Mouse (Mus musculus): Measurements from ENCODE around the gene Dio2. TPM values are rescaled to one million over a fixed set of nuclear protein-coding genes. Genes with fewer than 3 reads are reported as not detected.

The Dio2 gene
- total RNA-seq (2021) = 1 to 10 TPM in 1 of 2 experiments, under 1 TPM in 1; 0.76 to 2.2 TPM
- long read RNA-seq, experiment 1 = 0 reads
- long read RNA-seq, experiment 2, full-length matches to known transcripts = 1 of 1 reads
- long read RNA-seq, experiment 2, partial matches to known transcripts = 0 of 1 reads
- long read RNA-seq, experiment 2, other reads (novel, unspliced or antisense) = 0 of 1 reads

DNA sequence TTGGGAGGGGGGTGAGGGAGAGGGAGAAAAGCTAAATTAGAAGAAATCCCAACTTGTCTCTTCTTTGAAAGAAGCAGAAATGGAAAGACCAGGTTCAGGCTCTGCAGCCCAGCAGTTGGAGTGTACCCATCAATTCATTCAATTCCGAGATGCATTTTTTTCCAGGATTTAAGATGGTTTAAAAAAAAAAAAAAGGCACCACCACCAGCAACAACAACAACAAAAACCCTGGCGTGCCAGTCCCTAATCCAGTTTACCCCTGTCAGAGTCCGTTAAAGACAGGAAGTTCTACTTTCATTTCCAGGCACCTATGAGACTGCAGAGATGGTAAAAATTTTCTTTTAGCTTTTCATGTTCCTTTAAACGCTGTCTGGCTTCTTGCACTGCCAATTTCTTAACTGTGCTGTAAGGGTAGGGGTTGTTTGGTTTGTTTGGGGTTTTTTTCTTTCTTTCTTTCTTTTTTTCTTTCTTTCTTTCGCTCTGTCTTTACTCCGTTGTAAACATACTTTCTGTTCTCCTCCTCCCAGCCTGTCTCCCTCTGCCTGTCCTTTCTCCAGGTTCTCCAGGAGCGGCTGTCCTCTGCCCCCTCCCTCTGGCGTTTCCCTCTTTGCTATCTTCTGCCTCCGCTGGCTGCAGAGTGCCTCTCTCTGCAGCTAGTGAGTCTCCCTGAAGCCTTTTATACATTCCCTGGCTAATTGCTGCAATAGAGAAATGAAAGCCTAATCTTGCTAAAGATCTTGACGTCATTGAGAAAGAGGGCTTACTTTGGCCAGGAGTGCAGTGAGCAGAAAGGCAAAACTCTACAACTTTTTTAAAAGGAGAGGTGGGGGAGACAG, at the start of gene Dio2:
TSS of gene Dio2 (minus strand) at position 51 of the 836 bp plus-strand sequence.
- intact Hi-C loops (cut with DNase I) = no loop called here
- peak; percentile 9 to 14 for DNase-seq

GRCm38 (mm10) chr12:90781438-90781837, 43.2 kb upstream of the Dio2 start:
- intact Hi-C loops (cut with DNase I) = no loop called here
- no peak for DNase-seq

DNA sequence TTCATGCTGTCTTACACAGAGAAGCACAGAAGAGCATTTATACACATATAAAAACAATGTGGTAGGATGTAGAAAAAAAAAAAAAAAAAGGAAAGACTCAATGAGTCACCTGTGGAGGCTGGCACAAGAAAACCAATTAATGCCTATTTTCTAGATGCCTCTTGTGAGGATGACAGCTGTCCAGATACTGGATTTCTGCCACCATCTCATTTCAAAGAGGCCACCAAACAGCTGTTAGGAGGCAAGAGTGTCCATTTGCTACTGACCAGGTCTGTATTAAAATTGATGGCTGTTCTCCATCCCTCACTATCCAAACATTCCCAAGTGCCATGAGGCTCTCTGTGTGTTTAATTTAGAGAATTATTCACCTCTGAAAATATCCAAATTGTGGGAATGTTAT, 6.5 kb upstream of the Dio2 start:
- no peak for DNase-seq
- intact Hi-C loops (cut with DNase I) = loop anchor here (5.0 kb wide), 1 partner anchor 158 kb away; no protein-coding TSS in a partner anchor

DNA sequence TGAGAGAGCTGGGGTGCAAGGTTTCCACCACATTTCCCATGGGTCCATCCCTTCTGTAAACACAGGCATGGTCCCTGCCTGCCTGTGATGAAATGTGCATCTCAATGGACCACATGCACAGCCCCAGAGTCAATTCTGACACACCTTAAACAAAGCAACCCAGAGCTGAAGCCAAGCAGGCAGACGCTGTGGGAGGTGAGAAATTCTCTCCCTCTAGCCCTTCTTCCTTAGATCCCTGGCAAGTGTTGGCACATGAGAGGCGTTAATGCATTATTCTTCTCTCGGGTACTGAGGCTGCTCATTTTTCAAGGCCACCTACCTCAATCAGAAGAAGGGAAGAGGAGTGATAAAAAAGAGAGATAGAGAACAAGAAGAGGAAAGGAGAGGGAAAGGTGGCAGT, 5.4 kb upstream of the Dio2 start:
- intact Hi-C loops (cut with DNase I) = loop anchor here (5.0 kb wide), 1 partner anchor 159 kb away; no protein-coding TSS in a partner anchor
- DNase-seq = no peak

GRCm38 (mm10) chr12:90740468-90740867, 2.2 kb upstream of the Dio2 start:
- peak; percentile 67 to 81 for DNase-seq
- intact Hi-C loops (cut with DNase I) = loop anchor here (2.0 to 5.0 kb wide), 2 partner anchors 162 to 348 kb away; no protein-coding TSS in a partner anchor

DNA sequence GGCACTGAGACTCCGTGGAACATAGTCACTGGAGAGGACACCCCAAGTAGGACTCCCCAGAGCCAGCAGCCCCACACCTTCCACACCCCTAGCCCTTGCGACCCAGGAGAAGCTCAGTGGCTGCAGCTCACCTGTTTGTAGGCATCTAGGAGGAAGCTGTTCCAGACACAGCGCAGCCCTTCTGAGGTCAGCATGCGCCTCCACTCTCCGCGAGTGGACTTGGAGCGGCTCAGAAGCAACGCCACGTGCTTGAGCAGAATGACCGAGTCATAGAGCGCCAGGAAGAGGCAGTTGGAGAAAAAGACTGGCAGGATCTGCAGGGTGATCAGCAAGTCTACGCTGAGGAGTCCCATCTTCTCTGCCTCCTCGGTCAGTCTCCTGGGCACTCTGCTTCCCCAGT, 306 bp downstream of the Dio2 start:
- DNase-seq = peak in 1 of 2 experiments; percentile 13
- intact Hi-C loops (cut with DNase I) = no loop called here

- DNase-seq = no peak
- intact Hi-C loops (cut with DNase I) = no loop called here
Observed at GRCm38 (mm10) chr12:90735447-90735846, 2.8 kb downstream of the Dio2 start.

DNA sequence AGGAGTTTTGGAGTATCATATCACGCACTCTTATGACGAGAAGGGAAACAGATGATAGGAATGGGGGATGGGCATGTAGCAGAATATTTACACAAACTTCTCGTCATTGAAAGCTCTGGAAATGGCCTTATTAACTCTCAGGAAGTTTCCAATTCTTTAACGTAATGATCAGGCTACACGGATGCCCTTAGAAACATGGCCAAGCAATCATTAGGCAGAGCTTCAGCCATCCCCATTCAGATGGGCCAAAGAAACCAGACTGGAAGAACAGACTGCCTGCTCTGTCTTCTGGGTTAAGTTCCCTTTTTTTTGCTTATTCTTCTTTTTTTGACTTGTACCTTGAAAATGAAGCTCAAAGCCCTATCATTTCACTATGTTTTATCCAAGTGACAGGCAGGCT, 3.7 kb downstream of the Dio2 start:
- intact Hi-C loops (cut with DNase I) = no loop called here

DNA sequence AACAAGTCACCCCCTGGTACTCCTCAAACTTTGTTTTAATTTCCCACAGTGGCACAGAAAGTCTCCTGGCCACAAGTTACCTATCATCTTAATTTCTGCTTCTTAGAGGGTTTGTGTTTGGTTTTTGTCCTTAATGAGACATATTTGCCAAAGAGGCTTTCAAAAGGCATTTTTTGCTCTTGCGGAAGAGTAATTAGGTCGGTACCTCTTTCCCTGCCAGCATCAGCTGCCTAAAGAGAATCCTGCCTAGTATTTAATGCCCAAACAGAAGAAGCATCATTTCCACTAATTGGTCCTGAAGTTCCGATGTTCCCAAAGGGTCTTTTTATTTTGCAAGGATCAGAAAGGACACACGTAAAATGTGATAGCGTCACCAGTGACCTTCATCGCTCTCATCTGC, 4.5 kb downstream of the Dio2 start:
- intact Hi-C loops (cut with DNase I) = no loop called here
- no peak for DNase-seq

More for the DNA sequence above, 3.7 kb downstream of the Dio2 start:
- DNase-seq = no peak

GRCm38 (mm10) chr12:90729648-90730047, 8.6 kb downstream of the Dio2 start:
- DNase-seq = peak; percentile 63 to 79
- intact Hi-C loops (cut with DNase I) = loop anchor here (1.0 to 5.0 kb wide), 2 partner anchors 162 to 585 kb away; no protein-coding TSS in a partner anchor

DNA sequence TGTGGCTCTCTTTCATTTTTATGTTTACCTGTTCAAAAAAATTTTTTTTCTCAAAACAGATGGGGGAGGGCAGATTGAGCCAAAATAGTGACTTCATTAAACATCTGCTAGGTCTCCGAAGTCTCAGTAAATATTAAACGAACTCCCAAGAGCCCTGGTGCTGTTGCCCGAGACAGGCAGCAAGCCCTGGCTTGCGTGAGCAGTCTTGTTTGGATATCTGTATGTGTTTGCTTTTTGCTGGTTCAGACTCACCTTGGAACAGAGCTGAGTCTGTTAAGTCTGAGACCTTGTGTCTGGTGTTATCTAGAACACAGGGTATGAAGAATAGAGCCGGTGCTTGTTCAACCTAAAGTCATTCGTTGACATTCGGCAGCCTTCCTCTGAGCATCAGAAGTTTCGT, 13.1 kb downstream of the Dio2 start:
- intact Hi-C loops (cut with DNase I) = loop anchor here (5.0 kb wide), 1 partner anchor 158 kb away; no protein-coding TSS in a partner anchor
- DNase-seq = no peak

DNA sequence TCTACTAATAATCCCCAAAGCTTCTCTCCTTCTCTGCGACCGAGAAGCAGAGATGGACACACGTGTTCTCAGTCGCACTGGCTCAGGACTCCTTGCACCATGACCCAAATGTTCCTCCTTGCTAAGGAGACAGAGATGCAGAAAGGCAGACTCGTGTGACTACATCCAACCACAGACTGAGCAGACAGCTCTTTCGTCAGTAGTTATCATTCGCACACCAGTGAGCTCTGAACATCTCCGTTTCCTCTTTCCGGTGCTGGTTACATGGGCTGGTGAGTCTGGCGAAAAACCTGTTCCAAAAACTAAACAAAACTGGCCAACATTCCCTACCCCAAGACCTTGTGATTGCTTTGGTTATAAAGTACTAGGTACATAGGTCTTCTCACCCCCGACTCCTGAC, 13.6 kb downstream of the Dio2 start:
- intact Hi-C loops (cut with DNase I) = loop anchor here (5.0 kb wide), 1 partner anchor 157 kb away; no protein-coding TSS in a partner anchor
- DNase-seq = no peak

DNA sequence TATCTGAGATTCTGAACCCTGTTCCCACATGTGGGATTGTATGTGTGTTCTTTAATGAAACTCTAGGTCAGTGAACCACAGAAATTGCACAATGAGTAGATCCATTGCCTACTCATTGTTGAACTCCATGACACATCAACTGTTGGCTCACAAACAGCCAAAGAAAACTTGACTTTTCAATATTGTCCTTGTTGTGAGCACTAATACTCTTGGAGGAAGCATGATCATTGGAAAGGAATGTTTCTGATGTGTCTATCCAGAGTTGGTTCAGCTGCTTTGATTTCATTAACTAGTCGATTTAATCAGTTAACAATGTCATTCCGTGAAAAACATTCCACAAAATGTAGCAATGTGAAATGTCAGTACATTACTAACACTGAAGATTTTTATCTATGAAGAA, 44.1 kb downstream of the Dio2 start:
- intact Hi-C loops (cut with DNase I) = no loop called here
- no peak for DNase-seq

All from heart, postnatal 14 days (tissue).